Mouse (Mus musculus) spleen, postnatal 14 days (tissue): ENCODE results near the gene Slc4a1.

ENCODE experiments used
- DNase-seq, 2 experiments: peaks; one replicate each; pipeline ENCODE4 v3.0.0; 2021 to 2022; ENCODE audit warnings: low spot score in 2 of 2

Slc4a1 gene

GRCm38 (mm10) chr11:102323516-102323915, 42.5 kb downstream of the Slc4a1 start:
- DNase-seq, result no peak

- no peak for DNase-seq
Measured at GRCm38 (mm10) chr11:102321931-102322330, 44.1 kb downstream of the Slc4a1 start.

DNA sequence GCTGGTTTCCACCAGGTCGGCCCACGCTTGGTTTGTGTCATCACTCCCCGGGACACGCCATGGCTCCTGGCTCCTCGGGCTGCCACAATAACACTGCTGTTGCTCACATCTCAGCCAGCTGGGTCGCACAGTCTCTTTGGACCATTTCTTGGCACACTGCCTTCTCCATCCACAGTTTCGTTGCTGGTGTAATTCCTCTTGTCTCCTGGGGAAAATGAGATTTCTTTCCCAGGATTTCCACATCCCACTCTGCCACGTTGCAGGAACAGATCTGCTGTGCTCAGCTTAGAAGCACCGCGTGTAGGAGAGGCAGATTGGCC, 45.4 kb downstream of the Slc4a1 start:
- DNase-seq, result no peak

DNA sequence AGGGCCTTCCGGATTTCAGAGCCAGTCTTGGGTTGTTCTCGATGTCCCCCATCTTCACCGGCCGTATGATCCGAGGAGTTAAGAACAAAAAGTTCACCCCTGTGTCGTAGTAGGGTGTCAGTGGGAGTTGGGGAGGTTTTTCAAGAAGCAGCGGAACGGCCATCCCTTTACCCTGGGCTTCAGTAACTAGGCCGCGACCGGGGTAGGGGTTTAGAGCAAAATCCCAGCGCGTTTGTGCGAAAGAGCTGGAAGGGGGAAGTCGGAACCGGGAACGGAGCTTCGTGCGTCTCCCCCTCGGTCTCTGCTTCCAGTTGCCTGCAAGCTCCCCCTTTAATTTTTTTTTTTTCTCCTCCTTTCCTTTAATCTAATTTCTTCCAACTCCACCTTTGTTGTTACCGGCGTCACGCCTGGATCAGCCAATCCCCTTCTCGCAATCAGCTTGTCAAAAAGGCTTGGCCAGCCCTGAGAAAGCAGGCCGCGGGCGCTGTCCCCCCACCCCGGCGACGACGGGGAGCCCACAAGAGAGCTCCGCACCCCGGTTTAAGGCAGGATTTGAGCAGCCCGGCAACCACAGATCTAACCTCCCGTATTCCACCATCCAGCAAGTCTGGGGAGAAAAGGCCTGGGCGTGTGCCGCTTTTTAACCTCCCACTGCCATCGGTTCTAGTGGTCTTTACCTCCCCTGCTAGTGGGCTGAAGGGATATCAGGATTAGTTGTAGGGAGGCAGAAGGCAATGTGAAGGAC, 45.9 kb downstream of the Slc4a1 start:
- DNase-seq, result peak; percentile 63 to 69

GRCm38 (mm10) chr11:102319410-102319792, 46.6 kb downstream of the Slc4a1 start, which contains the start of gene Ubtf:
Gene Ubtf (minus strand): TSS chr11:102319742.
- peak; percentile 72 to 75 for DNase-seq

DNA sequence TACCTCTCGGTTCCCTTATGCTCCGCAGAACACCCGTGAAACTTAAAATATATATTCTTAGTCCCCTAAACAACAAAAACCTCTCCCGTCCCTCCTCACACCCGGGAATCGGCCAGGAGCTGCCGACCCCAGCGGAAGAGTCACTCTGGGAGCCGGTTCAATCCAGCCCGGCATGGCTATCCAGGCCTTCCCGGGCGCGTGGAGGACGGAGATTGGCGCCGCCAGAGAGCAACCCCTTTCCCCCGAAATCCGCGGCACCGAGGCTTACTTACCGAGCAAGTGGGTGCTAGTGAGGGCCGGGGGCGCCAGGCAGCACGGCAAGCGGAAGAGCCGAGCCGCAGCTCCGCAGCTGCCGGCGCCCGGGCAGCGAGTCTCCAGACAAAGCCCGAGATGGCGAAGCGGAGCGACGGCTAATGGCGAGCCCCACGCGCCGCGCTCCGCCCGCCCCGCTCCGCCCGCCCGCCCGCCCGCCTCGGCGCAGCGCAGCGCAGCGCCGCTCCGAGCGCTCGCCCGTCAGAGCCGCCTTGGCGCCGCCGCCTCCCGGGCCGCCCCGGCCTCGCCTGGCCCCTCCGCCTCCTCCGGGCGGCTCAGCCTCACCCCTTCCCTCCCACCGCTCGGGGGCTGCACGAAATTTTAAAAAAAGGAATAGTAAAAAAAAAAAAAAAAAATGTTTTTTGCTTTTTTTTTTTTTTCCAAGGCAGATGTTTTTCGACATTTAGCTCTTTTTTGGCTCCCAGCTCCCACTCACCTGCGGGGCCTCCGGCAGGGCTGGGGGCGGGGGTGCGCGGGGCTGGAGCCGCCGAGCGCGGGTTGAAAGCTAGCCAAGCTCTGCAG, 47.2 kb downstream of the Slc4a1 start:
- peak in 1 of 2 experiments; percentile 59 for DNase-seq

DNA sequence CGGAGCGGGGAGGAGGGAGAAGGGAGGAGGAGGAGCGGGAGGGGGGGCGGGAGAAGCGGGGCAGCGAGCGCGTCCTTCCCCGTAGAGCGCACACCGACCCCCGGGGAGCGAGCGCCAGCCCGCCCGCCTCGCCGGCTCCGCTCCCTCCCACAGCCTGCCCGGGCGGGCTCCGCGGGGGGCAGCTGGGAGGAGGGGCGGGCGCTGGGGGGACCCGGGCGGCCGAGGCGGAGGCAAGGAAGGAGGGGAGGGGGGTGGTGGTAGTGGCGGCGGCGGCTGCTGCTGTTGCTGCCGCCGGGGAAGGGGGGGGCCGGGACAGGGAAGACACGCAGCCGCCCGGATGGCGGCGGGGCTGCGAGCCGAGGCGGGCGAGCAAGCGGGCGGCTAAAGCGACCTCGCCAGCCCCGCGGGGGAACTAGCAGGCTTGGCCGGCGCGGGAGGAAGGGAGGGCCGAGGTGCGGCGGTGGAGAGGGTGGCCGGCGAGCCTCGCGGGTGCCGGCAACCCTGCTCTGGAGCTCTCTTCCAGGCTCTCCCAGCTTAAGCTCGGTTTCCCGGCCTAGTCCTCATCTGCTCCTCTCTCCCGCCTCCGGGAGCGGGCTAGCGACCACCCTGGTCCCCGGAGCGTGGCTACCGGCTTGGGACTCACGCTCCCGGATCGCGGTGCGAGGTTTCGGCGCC, 48.0 kb downstream of the Slc4a1 start:
- peak; percentile 54 to 63 for DNase-seq

DNA sequence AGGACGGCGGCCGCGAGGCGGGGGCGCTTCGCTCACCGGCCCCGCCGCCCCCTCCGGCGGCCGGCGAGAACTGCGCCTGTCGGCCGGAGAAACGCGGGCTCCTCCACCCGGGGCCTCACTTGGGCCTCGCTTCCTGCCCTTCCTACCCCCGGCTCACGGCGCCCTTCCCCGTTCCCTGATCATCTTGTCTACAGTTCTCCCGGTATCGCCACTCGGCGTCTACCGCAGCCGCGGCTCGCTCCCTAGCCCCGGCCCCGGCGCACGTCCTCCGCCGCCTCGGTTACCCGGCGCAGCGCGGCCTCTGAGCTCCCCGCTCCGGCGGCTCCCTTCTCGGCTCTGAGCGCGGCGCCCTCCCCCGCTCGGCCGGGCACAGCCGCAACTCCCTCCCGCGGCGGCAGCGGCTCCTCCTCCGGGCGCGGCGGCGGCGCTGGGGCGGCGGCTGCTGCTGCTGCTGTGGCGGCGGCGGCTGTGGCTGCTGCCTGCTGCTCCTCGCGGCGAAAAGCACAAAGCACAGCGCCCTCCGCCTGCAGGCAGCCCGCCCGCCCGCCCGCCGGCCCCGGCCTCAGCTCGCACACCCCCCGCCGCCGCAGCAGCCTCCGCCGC, 48.6 kb downstream of the Slc4a1 start:
- peak; percentile 49 to 66 for DNase-seq

DNA sequence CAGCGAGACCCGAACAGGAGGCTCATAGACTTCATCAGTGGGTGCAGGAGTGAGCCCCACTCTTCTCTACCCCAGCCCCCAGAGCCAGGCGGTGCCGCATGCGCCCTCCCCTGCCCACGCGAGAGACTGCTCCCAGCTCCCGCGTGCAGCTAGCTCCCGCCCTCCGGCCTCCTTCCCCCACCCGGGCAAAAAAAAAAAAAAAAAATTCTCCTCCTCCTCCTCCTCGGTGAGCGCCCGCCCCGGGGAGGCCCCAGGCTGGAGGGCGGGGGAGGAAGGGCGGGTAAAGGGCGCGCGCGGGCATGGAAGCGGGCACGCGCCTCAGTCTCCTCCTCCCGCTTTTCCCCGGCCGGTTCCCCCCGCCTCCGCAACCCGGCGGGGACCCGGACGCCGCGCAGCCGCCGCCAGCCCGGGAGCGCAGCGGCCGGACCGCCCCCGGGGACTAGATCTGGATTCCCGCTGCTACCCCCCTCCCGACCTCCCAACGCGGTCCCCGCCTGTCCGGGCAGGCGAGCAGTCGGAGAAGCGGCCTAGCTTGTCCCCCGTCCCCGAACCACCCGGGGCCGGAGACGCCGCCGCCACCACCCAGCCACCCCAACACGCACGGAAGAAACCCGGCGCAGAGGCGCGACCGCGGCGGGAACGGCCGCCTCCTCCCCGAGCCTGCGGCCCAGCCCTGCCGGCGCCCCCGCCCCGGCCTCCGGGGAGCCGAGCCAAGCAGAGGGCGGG, 49.3 kb downstream of the Slc4a1 start:
- peak; percentile 87 to 88 for DNase-seq

GRCm38 (mm10) chr11:102315690-102316571, 50.1 kb downstream of the Slc4a1 start:
- DNase-seq, result no peak

- no peak for DNase-seq
Measured at GRCm38 (mm10) chr11:102314321-102314720, 51.7 kb downstream of the Slc4a1 start.

DNA sequence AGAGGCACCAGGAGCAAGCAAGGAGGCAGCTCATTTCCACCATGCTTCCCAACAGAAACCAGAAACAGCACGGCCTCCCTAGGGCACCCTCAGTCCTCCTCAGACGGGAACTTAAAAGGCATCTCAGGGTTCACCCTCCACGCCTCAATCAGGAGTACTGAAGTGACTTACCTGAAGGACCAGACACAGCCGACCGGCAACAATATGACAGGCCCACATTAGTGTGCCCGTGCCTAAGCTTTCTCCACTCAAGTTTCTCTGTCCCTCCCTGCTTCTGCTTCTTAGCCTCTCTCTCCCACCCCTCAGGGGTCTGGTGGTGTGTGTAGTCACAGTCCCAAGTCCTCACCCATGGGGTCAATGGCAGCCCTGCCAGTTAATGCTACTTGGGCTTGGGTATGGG, 53.4 kb downstream of the Slc4a1 start:
- no peak for DNase-seq

DNA sequence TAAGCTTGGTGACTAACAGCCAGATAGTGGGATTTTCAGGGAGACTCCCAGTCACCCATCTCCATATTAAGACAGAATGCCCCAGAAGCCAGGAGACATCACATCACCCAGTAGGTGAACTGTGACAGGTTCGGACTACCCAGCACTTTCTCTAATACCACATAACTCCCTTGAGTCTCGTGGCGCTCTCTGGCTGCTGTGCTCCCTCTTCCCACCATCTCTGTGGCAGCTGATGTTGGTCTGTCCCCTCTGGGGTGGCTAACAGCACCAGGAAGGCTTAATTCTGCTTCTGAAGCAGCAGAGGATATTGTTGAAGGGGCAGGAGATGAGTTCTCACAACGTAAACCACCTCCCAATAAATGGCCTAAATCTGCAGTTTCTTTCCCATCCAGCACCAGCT, 54.0 kb downstream of the Slc4a1 start:
- no peak for DNase-seq

- DNase-seq, result no peak
Measured at GRCm38 (mm10) chr11:102310768-102311695, 55.0 kb downstream of the Slc4a1 start.

DNA sequence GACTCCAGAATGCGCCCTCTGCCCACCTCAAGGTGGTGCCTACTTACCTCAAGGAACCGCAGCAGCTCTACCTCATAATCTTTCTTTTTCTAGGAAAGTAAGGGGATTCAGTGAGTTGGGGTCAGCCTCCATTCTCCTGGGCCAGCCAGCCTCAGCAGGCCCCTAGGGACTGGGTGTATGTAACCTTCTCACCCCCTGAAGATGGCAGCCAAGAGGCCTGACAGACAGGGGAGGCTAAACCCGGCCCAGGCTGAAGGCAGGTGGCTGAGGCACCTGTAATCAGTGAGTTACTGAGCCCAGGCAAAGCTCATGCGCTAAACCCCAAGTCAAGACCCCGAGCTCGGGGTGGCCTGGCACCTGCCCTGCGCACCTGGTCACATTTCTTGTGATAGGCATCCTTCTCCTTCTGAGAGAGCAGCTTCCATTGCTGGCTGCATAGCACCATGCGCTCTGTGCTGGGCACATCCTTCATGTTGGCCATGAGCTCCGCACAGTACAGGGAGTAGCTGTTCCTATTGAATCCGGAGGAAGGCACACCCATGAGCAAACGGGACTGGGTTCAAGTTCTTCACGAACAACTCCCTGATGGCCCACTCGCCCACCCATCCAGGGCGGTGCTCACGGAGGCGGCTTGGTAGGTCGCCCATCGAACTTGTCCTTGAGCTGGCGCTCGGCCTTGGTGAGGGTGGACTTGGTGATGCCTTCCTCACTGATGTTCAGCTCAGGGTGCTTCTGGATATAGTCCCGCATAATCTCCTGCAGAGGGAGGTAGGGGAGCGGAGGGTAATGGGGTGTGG, 56.0 kb downstream of the Slc4a1 start:
- DNase-seq, result no peak

DNA sequence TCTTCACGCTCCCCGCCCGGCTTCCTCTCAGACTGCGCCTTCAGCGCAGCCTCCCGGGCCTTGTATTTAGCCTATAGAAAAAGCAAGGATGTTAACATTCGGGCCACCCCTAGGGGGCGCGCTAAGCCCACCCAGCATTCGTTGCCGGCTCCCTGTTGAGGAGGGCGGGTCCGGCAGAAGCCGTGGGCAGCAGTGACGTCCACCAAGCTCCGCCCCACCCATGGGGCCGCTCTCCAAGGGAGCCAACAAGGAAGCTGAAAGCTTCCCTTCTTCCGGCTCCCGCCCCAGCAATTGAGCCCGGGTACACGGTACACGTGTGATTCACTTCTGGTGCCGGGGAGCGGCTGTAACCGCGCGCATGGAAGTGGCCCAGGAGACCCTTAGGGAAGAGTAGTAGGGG, 57.0 kb downstream of the Slc4a1 start:
- peak; percentile 97 for DNase-seq

GRCm38 (mm10) chr11:102308104-102308503, 57.9 kb downstream of the Slc4a1 start:
- DNase-seq, result no peak

DNA sequence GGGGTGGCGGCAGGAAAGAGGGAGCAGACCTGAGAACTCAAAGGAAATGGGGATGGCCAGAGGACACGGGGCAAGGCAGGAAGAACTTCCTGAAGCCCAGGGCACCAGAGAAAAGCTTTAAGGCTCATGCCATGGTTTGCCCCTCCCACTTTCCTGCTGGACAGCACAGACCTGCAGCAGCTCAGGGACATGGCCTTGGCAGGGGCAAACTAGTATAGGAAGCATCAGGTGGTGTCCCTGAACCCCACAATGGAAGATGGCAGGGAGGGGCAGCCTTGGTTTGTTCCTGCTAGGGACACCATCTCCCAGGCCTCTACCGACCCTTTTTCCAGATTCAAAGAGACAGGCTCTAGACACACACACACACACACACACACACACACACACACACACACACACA, 60.6 kb downstream of the Slc4a1 start:
- DNase-seq, result no peak

GRCm38 (mm10) chr11:102304141-102304540, 61.9 kb downstream of the Slc4a1 start:
- DNase-seq, result no peak
